Mouse (Mus musculus) liver, embryonic 14.5 days (tissue): ENCODE results near the gene Gfra1. TPM values are rescaled to one million over a fixed set of nuclear protein-coding genes. Genes with fewer than 3 reads are reported as not detected.

Experiments
- ATAC-seq: fragments of 200-750 bp; cut with Nextera tagmentation; 2 replicates; pipeline ENCODE4 v1.8.0; 2017; ENCODE audit warnings: moderate number of reproducible peaks, mild to moderate bottlenecking, moderate library complexity; ENCODE audit not compliant: insufficient read depth
- DNase-seq, 3 experiments: peaks; one replicate each; pipeline ENCODE4 v3.0.0-alpha.2; 2012 to 2013; ENCODE audit warnings: low read depth in 3 of 3, low spot score in 3 of 3
- H3K27ac ChIP-seq: fragments of 300-500 bp; sonication (generic); 2 replicates; pipeline ENCODE4 v1.5.1; 2014; ENCODE audit warnings: moderate library complexity, mild to moderate bottlenecking, control low read depth, inconsistent platforms
- H3K27me3 ChIP-seq: fragments of 300-500 bp; sonication (generic); 2 replicates; pipeline ENCODE4 v1.6.1; 2014; ENCODE audit warnings: mild to moderate bottlenecking, low read length, moderate library complexity; ENCODE audit not compliant: control insufficient read depth, insufficient read depth
- H3K36me3 ChIP-seq: fragments of 300-500 bp; sonication (generic); replicated peaks from 2 replicates; pipeline ENCODE4 v1.6.1; 2014; ENCODE audit warnings: low read depth; ENCODE audit not compliant: control insufficient read depth, insufficient read depth
- H3K4me1 ChIP-seq, 2 experiments: fragments of 200-500 bp in 1 of 2; fragments of 300-500 bp in 1 of 2; sonication (generic) in 1 of 2; replicated peaks; 2 replicates each; pipeline ENCODE4 v1.6.1; 2012 to 2014; ENCODE audit warnings: antibody characterized with exemption in 1 of 2, inconsistent platforms in 1 of 2, low read length in 1 of 2; ENCODE audit not compliant: control insufficient read depth in 2 of 2, insufficient read depth in 2 of 2
- H3K4me2 ChIP-seq: fragments of 300-500 bp; sonication (generic); 2 replicates; pipeline ENCODE4 v1.6.1; 2014; ENCODE audit warnings: low read depth, mild to moderate bottlenecking, control low read depth, moderate library complexity
- H3K4me3 ChIP-seq, 2 experiments: fragments of 200-500 bp in 1 of 2; fragments of 300-500 bp in 1 of 2; sonication (generic) in 1 of 2; 2 replicates each; pipeline ENCODE4 v1.5.1; 2012 to 2014; ENCODE audit warnings: low read depth in 2 of 2, low read length in 2 of 2, mild to moderate bottlenecking in 2 of 2, control low read depth in 1 of 2, inconsistent platforms in 1 of 2, moderate library complexity in 1 of 2; ENCODE audit not compliant: insufficient read depth in 1 of 2
- H3K9ac ChIP-seq: fragments of 300-500 bp; sonication (generic); replicated peaks from 2 replicates; pipeline ENCODE4 v1.6.1; 2014; ENCODE audit warnings: mild to moderate bottlenecking, control low read depth, moderate library complexity
- H3K9me3 ChIP-seq: fragments of 300-500 bp; sonication (generic); 2 replicates; pipeline ENCODE4 v1.6.1; 2016; ENCODE audit warnings: low read length, mixed read lengths; ENCODE audit not compliant: control insufficient read depth
- CTCF ChIP-seq: IDR thresholded peaks from 2 replicates; pipeline ENCODE4 v1.5.1; 2016; ENCODE audit warnings: antibody characterized with exemption, low read depth, control low read depth
- EP300 ChIP-seq: IDR thresholded peaks from 2 replicates; pipeline ENCODE4 v1.6.1; 2016; ENCODE audit warnings: antibody characterized with exemption, low read depth
- WGBS: fragments of 180-500 bp; shearing (Covaris S2); extraction: QIAGEN DNeasy Blood & Tissue Kit; methylation state at CpG from one replicate; pipeline ENCODE4 v1.1.7; 2014; ENCODE audit not compliant: insufficient replicate concordance; 5-methylcytosine and 5-hydroxymethylcytosine counted together
- polyA plus RNA-seq, 2 experiments: library from polyadenylated mRNA; depleted of rRNA in 1 of 2; stranded (reverse) in 1 of 2; unstranded in 1 of 2; fragments of >200 nt; fragmentation: Nextera tagmentation in 1 of 2; extraction: Ambion mirVana in 1 of 2; gene quantifications; 2 replicates each; pipeline versions ENCODE4 v1.2.1 to v1.2.3; 2012 to 2014

Gene Gfra1
- polyA plus RNA-seq, 2 experiments, result 2.7 to 3.8 TPM

- no peaks in the 10 kb centered on the region for H3K4me1 ChIP-seq
- no peak overlapping the region for H3K9ac ChIP-seq
- DNase-seq (no peak), ATAC-seq (no peak)
- peak overlapping the region; percentile 56 for H3K4me2 ChIP-seq
- H3K9me3 ChIP-seq, result no peaks in the 10 kb centered on the region
- peaks cover 45% of the 10 kb centered on the region for H3K27me3 ChIP-seq
- H3K36me3 ChIP-seq, result no peaks in the 10 kb centered on the region
- H3K4me3 ChIP-seq, result no peak overlapping the region; a peak in 1 of 4 replicates
- WGBS, result 3% methylated on average over 20 of the region's 20 CpGs
- TF ChIP-seq EP300, result no peak
- no peak for TF ChIP-seq CTCF
- no peak overlapping the region for H3K27ac ChIP-seq
Observed at GRCm38 (mm10) chr19:58452941-58453551, 2.7 kb downstream of the Gfra1 start.

- ATAC-seq, result no peak
- no peaks in the 10 kb centered on the region for H3K9me3 ChIP-seq
- H3K4me2 ChIP-seq, result no peak overlapping the region
- no peaks in the 10 kb centered on the region for H3K4me1 ChIP-seq
- WGBS, result 32% methylated on average over 8 of the region's 8 CpGs
- H3K27me3 ChIP-seq, result peaks cover 45% of the 10 kb centered on the region
- no peak overlapping the region for H3K4me3 ChIP-seq
- no peak overlapping the region for H3K9ac ChIP-seq
- DNase-seq, result no peak
- H3K36me3 ChIP-seq, result no peaks in the 10 kb centered on the region
- no peak overlapping the region for H3K27ac ChIP-seq
- TF ChIP-seq EP300 (no peak), CTCF (no peak)
Observed at GRCm38 (mm10) chr19:58452178-58452819, 3.4 kb downstream of the Gfra1 start.

- Histone ChIP-seq H3K4me1 (no peaks in the 10 kb centered on the region), H3K36me3 (no peaks in the 10 kb centered on the region), H3K27ac (no peak overlapping the region), H3K9me3 (no peaks in the 10 kb centered on the region), H3K4me3 (no peak overlapping the region), H3K27me3 (peaks cover 41% of the 10 kb centered on the region), H3K4me2 (no peak overlapping the region), H3K9ac (no peak overlapping the region)
- ATAC-seq (no peak), DNase-seq (no peak)
- no peak for TF ChIP-seq EP300
- TF ChIP-seq CTCF, result no peak
- WGBS, result 48% methylated on average over 6 of the region's 6 CpGs
Observed at GRCm38 (mm10) chr19:58451323-58451722, 4.4 kb downstream of the Gfra1 start.

- Histone ChIP-seq H3K9me3 (no peaks in the 10 kb centered on the region), H3K4me3 (no peak overlapping the region), H3K9ac (no peak overlapping the region), H3K27ac (no peak overlapping the region), H3K36me3 (no peaks in the 10 kb centered on the region), H3K27me3 (peaks cover 35% of the 10 kb centered on the region), H3K4me2 (no peak overlapping the region), H3K4me1 (no peaks in the 10 kb centered on the region)
- no peak for ATAC-seq
- DNase-seq, result no peak
- TF ChIP-seq CTCF (no peak), EP300 (no peak)
- 55% methylated on average over 5 of the region's 5 CpGs for WGBS
Observed at GRCm38 (mm10) chr19:58450716-58451115, 5.0 kb downstream of the Gfra1 start.

GRCm38 (mm10) chr19:58442785-58443732, 12.7 kb downstream of the Gfra1 start:
- no peak overlapping the region for H3K27ac ChIP-seq
- 40% methylated on average over 10 of the region's 10 CpGs for WGBS
- TF ChIP-seq EP300 (no peak), CTCF (no peak)
- H3K36me3 ChIP-seq, result no peaks in the 10 kb centered on the region
- no peak overlapping the region for H3K4me2 ChIP-seq
- ATAC-seq (no peak), DNase-seq (no peak)
- no peaks in the 10 kb centered on the region for H3K27me3 ChIP-seq
- H3K9ac ChIP-seq, result no peak overlapping the region
- H3K9me3 ChIP-seq, result no peaks in the 10 kb centered on the region
- H3K4me1 ChIP-seq, result peaks cover 0 to 2% of the 10 kb centered on the region in 2 experiments; a peak in 2 of 4 replicates
- no peak overlapping the region for H3K4me3 ChIP-seq
